Mouse (Mus musculus): ENCODE measurements around the gene Rps15. TPM values are rescaled to one million over a fixed set of nuclear protein-coding genes. Genes with fewer than 3 reads are reported as not detected.

Rps15 gene
- total RNA-seq, 2 experiments from 2014 or later = 703 to 778 TPM

DNA sequence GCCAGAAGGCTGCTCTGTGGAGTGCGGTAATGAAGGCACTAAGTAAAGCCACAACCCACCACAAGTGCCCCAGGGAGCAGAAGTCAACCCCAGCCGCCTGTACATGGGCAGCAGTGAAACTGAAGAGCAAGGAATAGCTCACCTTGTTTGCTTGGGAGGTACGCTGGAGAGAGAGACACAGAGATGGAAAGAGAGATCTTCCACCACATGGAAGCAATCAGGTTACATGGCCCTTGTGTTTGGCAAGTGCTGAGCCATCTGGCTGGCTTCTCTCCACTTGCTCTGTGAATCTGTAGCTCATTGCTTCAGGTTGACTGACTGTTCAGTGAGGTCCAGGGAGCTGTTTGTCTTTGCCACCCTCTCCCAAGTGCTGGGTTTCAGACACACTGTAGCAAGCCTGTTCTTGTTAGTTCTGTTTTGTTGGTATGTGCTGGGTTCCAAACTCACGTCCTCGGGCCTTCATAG lies 40.3 kb downstream of the Rps15 start:
- DNase-seq (ENCODE audit: low spot score) = no peak

DNA sequence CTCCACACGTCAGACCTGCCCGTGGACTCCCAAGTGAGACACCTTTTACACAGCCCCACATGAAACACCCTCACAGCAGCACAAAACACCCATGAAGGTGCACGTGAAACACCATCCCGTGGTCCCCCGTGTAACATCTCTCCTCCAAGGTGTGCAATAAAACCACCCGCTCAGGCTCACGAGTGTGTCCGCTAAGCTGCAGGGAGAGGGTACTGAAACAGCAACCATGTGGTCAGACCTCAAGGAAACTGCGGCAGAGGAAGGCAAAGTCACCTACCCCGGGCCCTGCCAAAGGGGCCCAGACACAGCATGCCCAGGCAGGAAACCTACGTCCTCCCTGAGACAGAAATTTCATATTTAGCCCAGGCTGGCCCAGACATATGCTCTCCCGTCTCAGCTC lies 44.0 kb downstream of the Rps15 start:
- DNase-seq (ENCODE audit: low spot score) = no peak

DNA sequence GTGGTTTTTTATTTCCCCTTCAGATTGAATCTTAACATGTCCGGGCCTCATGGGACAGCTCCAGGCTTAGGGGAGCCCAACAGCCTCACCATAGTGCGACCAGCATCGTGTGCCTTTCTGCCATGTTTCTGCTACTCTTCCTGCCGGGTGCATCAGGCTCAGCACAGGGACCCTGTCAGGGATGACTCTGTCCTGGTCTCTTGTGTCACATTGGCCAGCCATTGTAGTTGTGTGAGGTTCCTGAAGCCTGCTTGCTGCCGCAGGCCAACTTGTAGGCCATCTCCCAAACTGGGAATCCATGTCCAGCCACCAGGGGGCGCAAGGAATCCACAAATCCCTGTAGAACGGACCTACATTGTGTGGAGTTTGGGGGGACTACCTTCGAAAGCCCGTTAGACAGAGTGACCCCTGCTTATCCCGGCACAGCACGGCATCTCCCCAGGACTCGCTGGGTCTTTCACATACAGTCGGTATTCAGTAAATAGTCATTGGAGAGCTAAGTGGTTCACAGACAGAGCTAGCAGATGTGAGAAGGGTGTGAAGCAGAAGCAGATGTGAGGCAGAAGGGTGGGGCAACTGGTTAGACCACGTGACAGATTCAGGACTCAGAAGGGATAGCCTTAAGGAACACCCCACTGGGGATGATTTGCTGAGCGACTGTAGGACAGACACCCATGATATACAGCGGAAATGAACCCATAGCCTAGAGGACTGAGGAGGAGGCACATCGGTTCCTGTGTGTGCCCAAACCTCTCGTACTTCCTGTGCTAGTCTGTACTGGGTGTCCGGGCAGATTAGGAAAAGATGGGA lies 47.9 kb downstream of the Rps15 start:
- peak; percentile 86 for DNase-seq (ENCODE audit: low spot score)

DNA sequence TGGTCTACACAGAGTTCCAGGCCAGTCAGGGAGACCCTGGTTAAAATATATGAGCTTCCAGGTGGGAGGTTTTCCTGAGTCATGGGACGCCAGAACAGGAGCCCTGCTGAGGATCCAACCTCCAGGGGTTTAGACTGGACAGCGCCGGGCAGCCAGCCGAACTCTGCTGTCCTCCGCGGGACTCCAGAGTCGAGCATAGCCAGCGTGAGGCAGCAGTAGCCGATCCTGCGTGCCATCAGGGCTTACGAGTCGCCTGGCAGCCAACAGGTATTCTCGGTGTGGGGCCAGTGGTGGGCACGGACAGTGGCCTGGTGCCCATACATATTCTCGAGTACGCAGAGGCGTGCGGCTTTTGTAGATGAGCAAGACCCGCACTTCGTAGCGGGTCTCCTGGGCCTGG lies 48.8 kb downstream of the Rps15 start:
- no peak for DNase-seq (ENCODE audit: low spot score)

DNA sequence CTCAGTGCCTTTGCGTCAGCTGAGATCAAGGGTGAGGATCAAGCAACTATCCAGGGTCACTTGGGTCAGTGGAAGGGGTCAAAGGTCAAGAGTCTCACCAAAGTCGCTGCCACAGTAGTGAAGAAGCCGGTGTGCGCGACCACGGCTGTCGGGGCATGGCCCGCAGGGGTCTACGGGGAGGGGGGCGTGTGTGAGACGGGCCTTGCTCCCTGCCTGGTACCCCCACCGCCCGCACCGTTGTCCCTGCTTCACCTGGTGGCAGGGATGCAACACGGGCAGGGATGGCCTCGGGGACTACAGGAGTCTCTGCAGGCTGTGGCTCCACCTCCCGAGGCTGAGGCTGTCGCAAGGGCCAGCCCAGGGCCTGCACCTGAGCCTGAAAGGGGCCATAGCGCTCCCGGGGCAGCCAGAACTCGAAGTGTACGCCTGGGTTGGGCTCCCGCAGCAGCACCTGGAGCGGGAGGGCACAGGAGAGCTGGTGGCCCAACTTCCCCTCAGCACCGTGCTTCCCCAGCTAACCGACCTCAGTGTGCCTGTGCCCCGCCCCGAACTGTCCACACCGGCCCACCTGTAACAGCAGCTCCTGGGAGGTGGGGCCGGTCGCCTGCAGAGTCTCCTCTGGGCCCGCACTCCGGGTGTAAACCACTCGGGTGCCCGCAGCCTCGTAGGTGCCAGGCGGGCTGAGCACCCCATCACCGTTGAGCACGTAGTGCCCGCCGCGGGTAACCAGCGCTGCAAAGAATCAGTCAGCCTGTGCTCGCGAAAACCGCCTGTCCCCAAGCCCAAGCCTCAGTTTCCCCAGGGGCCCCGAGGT lies 49.4 kb downstream of the Rps15 start:
- no peak for DNase-seq (ENCODE audit: low spot score)

DNA sequence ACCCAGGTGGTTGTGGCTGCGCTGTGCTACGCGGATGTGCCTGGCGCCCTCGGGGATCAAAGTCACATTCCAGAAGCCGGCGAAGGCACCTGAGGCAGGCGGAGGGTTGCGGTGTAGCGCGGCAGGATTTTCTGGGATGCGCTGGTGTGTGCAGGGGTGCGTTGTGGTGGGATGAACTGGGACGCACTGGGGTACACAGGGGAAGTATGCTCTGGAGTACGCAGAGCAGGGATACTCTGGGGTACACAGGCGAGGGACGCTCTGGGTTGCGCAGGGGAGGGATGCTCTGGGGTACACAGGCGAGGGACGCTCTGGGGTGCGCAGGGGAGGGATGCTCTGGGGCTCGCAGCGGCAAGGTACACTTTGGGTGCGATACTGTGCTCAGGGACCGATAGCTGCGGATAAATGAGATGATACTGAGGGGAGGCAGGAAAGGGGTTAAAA lies 50.1 kb downstream of the Rps15 start:
- no peak for DNase-seq (ENCODE audit: low spot score)

DNA sequence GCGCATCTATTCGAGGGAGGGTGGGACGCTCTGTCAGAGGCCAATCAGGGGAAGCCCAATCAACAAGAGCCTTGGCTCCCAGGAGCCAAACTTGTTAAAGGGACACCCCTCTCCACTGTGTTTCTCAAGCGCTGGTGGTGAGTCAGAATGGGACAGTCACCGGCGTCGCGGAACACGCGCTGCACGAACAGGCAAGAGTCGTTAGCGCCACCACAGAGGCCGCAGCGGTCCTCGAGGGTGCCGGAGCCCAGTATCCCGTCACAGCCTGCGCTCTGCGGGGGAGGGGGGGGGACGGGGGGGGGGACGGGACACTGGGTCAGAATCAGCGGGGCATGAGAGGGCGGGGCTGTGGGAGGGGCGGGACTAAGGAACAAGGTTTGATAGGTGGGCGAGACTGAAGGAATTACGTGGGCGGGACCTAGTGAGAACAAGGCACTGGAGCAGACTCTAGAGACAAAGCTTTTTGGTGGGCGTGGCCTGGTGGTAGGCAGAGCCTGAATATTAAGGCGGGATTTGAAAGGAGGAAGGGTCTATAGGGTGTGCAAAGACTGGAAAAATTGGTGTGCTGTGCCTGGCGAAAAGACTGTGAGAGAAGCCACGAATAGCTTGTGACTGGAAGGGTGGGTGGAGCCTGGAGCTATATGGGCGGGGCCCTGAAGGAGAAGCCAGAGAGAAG lies 50.6 kb downstream of the Rps15 start:
- DNase-seq (ENCODE audit: low spot score) = no peak

DNA sequence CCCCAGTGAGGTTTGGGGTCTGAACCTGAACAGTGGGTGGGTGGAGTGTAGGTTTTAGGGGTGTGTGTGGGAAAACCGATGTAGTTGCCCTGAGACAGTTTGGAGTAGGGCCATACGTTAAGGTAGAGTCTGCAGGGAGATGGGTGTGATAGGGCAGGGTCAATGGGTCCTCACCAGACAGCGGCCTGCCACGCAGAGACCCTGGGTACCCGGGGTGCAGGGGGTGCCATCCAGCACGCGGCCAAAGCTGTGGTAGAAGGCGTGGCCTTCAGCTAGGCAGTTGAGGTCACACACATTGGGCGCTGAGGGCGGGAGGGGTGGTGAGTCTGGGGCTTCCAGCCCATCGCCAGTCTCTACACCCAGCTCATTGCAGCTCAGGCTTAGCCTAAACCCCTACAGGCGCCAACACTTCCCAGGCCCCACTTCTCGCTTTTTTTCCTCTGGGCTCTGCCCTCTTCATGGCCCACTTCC lies 51.2 kb downstream of the Rps15 start:
- DNase-seq (ENCODE audit: low spot score) = no peak

Small RNAs within 50 kb of the gene (microRNA-seq; reads per million reads assigned to microRNA genes)
- 1.0 reads per million for gene Mir6911

Other genes starting within 250 kb of the Rps15 start
- gene Gpx4, start 245.3 kb upstream of the Rps15 start, total RNA-seq (2021) = 100 to 1,000 TPM; 631 to 739 TPM
- 1 to 10 TPM; 5.4 to 5.9 TPM for gene Sbno2, start 186.9 kb upstream of the Rps15 start, total RNA-seq (2021)
- gene Stk11, start 176.7 kb upstream of the Rps15 start, total RNA-seq (2021) = 100 to 1,000 TPM; 145 to 148 TPM
- 100 to 1,000 TPM; 573 to 611 TPM for gene Atp5d, start 153.8 kb upstream of the Rps15 start, total RNA-seq (2021)
- 1 to 10 TPM; 1.6 to 1.9 TPM for gene Cbarp, start 151.6 kb upstream of the Rps15 start, total RNA-seq (2021)
- 10 to 100 TPM; 40.6 to 47.9 TPM for gene Midn, start 144.2 kb upstream of the Rps15 start, total RNA-seq (2021)
- 10 to 100 TPM; 28.9 to 37.5 TPM for gene Cirbp, start 126.5 kb upstream of the Rps15 start, total RNA-seq (2021)
- gene 1600002K03Rik, start 119.5 kb upstream of the Rps15 start, total RNA-seq (2021) = 1 to 10 TPM; 5.4 to 6.5 TPM
- under 1 TPM; 0.24 to 0.48 TPM for gene Efna2, start 113.0 kb upstream of the Rps15 start, total RNA-seq (2021)
- gene Mum1, start 66.0 kb upstream of the Rps15 start, total RNA-seq (2021) = 10 to 100 TPM; 13.8 to 13.9 TPM
- 100 to 1,000 TPM; 578 to 613 TPM for gene Ndufs7, start 43.3 kb upstream of the Rps15 start, total RNA-seq (2021)
- 10 to 100 TPM; 27.4 to 28.7 TPM for gene Gamt, start 31.4 kb upstream of the Rps15 start, total RNA-seq (2021)
- gene Dazap1, start 31.0 kb upstream of the Rps15 start, total RNA-seq (2021) = 10 to 100 TPM; 34.2 to 38.8 TPM
- under 1 TPM; 0.18 to 0.31 TPM for gene Apc2, start 3.5 kb downstream of the Rps15 start, total RNA-seq (2021)
- gene 2310011J03Rik, start 28.1 kb downstream of the Rps15 start, total RNA-seq (2021) = 1 to 10 TPM; 6.8 to 7.1 TPM
- gene Pcsk4, start 37.0 kb downstream of the Rps15 start, total RNA-seq (2021) = under 1 TPM; 0.78 to 0.97 TPM
- 1 to 10 TPM; 3.4 to 4.1 TPM for gene Reep6, start 37.5 kb downstream of the Rps15 start, total RNA-seq (2021)
- 10 to 100 TPM; 32.5 to 37.0 TPM for gene Adamtsl5, start 56.0 kb downstream of the Rps15 start, total RNA-seq (2021)
- under 1 TPM; 0.09 to 0.11 TPM for gene Plk5, start 64.0 kb downstream of the Rps15 start, total RNA-seq (2021)
- 1 to 10 TPM; 4.0 to 4.6 TPM for gene Mex3d, start 95.2 kb downstream of the Rps15 start, total RNA-seq (2021)
- gene Mbd3, start 107.1 kb downstream of the Rps15 start, total RNA-seq (2021) = 100 to 1,000 TPM; 108 to 127 TPM
- 100 to 1,000 TPM; 831 to 847 TPM for gene Uqcr11, start 114.4 kb downstream of the Rps15 start, total RNA-seq (2021)
- gene Tcf3, start 141.2 kb downstream of the Rps15 start, total RNA-seq (2021) = 10 to 100 TPM; 11.2 to 11.3 TPM
- gene Onecut3, start 202.4 kb downstream of the Rps15 start, total RNA-seq (2021) = not detected
- gene Atp8b3, start 246.7 kb downstream of the Rps15 start, total RNA-seq (2021) = not detected

Measured in gastrocnemius, adult 18-20 months (tissue).